Mouse (Mus musculus) embryonic stem cell, embryonic (primary cell): ENCODE results near the gene Insm2.

Experiments used
- CTCF ChIA-PET, 4 experiments: fragments of 300-600 bp in 2 of 4; fragments of 350-600 bp in 2 of 4; sonication (Branson Sonifier 250); formaldehyde crosslinking; loops; one replicate each; lab custom pipeline; 2022; ENCODE audit warnings: inconsistent platforms in 2 of 4; lab: Charles Lee
- POLR2A ChIA-PET, 4 experiments: fragments of 300-600 bp in 2 of 4; fragments of 350-600 bp in 2 of 4; sonication (Branson Sonifier 250); formaldehyde crosslinking; loops; one replicate each; lab custom pipeline; 2022; ENCODE audit warnings: antibody characterized with exemption in 4 of 4, inconsistent platforms in 1 of 4; lab: Charles Lee

The Insm2 gene

GRCm38 (mm10) chr12:55598887-55599561 lies at the start of gene Insm2:
Gene Insm2 (plus strand): TSS chr12:55599427.
- ChIA-PET POLR2A (interaction anchor here (0.6 to 3.4 kb wide), 22 partner anchors 8 to 296 kb away, joined by 3 to 17 read pairs (median 4); partner anchors contain the start of genes Ppp2r3c (in 2 of the 4), Aldoart2 (in 1 of the 4), Brms1l (in 1 of the 4) and Nfkbia (in 1 of the 4)), CTCF (interaction anchor here in 3 of 4 experiments (0.5 to 1.2 kb wide), 8 partner anchors 12 to 285 kb away, joined by 3 to 4 read pairs (median 3); partner anchors contain the start of gene Aldoart2 (in 1 of the 3))

GRCm38 (mm10) chr12:55554901-55555300 lies 44.3 kb upstream of the Insm2 start:
- ChIA-PET CTCF (interaction anchor here in 1 of 4 experiments (1.4 kb wide), 1 partner anchor 9 kb away, joined by 3 read pairs; no protein-coding TSS in a partner anchor), POLR2A (interaction anchor here in 1 of 4 experiments (0.6 to 0.8 kb wide), 2 partner anchors 8 to 9 kb away, joined by 3 read pairs; no protein-coding TSS in a partner anchor)

GRCm38 (mm10) chr12:55557866-55558265 lies 41.4 kb upstream of the Insm2 start:
- CTCF ChIA-PET, result interaction anchor here in 2 of 4 experiments (0.6 to 0.7 kb wide), 2 partner anchors 43 to 303 kb away, joined by 3 to 4 read pairs; no protein-coding TSS in a partner anchor

GRCm38 (mm10) chr12:55559184-55559855 lies 39.9 kb upstream of the Insm2 start:
- ChIA-PET POLR2A (interaction anchor here in 2 of 4 experiments (0.6 to 1.5 kb wide), 4 partner anchors 8 to 144 kb away, joined by 3 read pairs; no protein-coding TSS in a partner anchor), CTCF (interaction anchor here in 1 of 4 experiments (0.7 kb wide), 1 partner anchor 98 kb away, joined by 4 read pairs; no protein-coding TSS in a partner anchor)

More at GRCm38 (mm10) chr12:55557866-55558265, 41.4 kb upstream of the Insm2 start:
- POLR2A ChIA-PET, result no interaction called here

- CTCF ChIA-PET, result interaction anchor here in 1 of 4 experiments (0.7 to 1.1 kb wide), 3 partner anchors 13 to 97 kb away, joined by 3 to 4 read pairs (median 3); no protein-coding TSS in a partner anchor
- POLR2A ChIA-PET, result interaction anchor here in 2 of 4 experiments (0.6 to 1.5 kb wide), 3 partner anchors 14 to 143 kb away, joined by 3 read pairs; no protein-coding TSS in a partner anchor
Observed at GRCm38 (mm10) chr12:55560025-55560690, 39.1 kb upstream of the Insm2 start.

GRCm38 (mm10) chr12:55563742-55564141 lies 35.5 kb upstream of the Insm2 start:
- ChIA-PET CTCF (interaction anchor here in 3 of 4 experiments (0.5 to 1.8 kb wide), 18 partner anchors 8 to 272 kb away, joined by 3 to 12 read pairs (median 4); no protein-coding TSS in a partner anchor), POLR2A (interaction anchor here in 1 of 4 experiments (0.9 to 1.4 kb wide), 3 partner anchors 9 to 260 kb away, joined by 3 read pairs; partner anchors contain the start of gene Insm2)

- CTCF ChIA-PET, result interaction anchor here (0.5 to 1.8 kb wide), 29 partner anchors 8 to 272 kb away, joined by 3 to 12 read pairs (median 3); partner anchors contain the start of gene Insm2 (in 1 of the 4)
- POLR2A ChIA-PET, result interaction anchor here in 2 of 4 experiments (0.6 to 1.8 kb wide), 4 partner anchors 10 to 261 kb away, joined by 3 to 7 read pairs (median 3); partner anchors contain the start of genes Insm2 (in 1 of the 2) and Ppp2r3c (in 1 of the 2)
Observed at GRCm38 (mm10) chr12:55564187-55564963, 34.9 kb upstream of the Insm2 start.

- ChIA-PET POLR2A (interaction anchor here in 2 of 4 experiments (0.6 to 1.8 kb wide), 3 partner anchors 33 to 262 kb away, joined by 3 to 7 read pairs (median 3); partner anchors contain the start of genes Insm2 (in 1 of the 2) and Ppp2r3c (in 1 of the 2)), CTCF (interaction anchor here (0.6 to 1.8 kb wide), 18 partner anchors 8 to 251 kb away, joined by 3 to 12 read pairs (median 4); partner anchors contain the start of gene Insm2 (in 1 of the 4))
Observed at GRCm38 (mm10) chr12:55565206-55565605, 34.0 kb upstream of the Insm2 start, which contains the start of gene Aldoart2. Gene Aldoart2 (plus strand): TSS chr12:55565239.

- POLR2A ChIA-PET, result interaction anchor here in 1 of 4 experiments (1.8 kb wide), 1 partner anchor 263 kb away, joined by 7 read pairs; the partner anchor contains the start of gene Ppp2r3c
- CTCF ChIA-PET, result interaction anchor here in 1 of 4 experiments (1.1 kb wide), 1 partner anchor 48 kb away, joined by 4 read pairs; no protein-coding TSS in a partner anchor
Observed at GRCm38 (mm10) chr12:55565867-55566266, 33.4 kb upstream of the Insm2 start.

GRCm38 (mm10) chr12:55566837-55567236 lies 32.4 kb upstream of the Insm2 start:
- CTCF ChIA-PET, result no interaction called here
- POLR2A ChIA-PET, result interaction anchor here in 1 of 4 experiments (0.5 to 0.6 kb wide), 2 partner anchors 7 to 272 kb away, joined by 3 read pairs; no protein-coding TSS in a partner anchor

GRCm38 (mm10) chr12:55568466-55568865 lies 30.8 kb upstream of the Insm2 start:
- POLR2A ChIA-PET, result no interaction called here
- CTCF ChIA-PET, result interaction anchor here in 1 of 4 experiments (0.6 kb wide), 1 partner anchor 227 kb away, joined by 4 read pairs; no protein-coding TSS in a partner anchor

GRCm38 (mm10) chr12:55569676-55570075 lies 29.6 kb upstream of the Insm2 start:
- POLR2A ChIA-PET, result no interaction called here
- CTCF ChIA-PET, result interaction anchor here in 1 of 4 experiments (0.6 kb wide), 1 partner anchor 225 kb away, joined by 5 read pairs; no protein-coding TSS in a partner anchor

- ChIA-PET CTCF (interaction anchor here in 1 of 4 experiments (0.6 kb wide), 1 partner anchor 664 kb away, joined by 3 read pairs; no protein-coding TSS in a partner anchor), POLR2A (interaction anchor here in 2 of 4 experiments (1.2 to 1.4 kb wide), 2 partner anchors 22 to 268 kb away, joined by 3 read pairs; partner anchors contain the start of gene Ppp2r3c (in 1 of the 2))
Observed at GRCm38 (mm10) chr12:55570646-55571045, 28.6 kb upstream of the Insm2 start.

GRCm38 (mm10) chr12:55571181-55571580 lies 28.0 kb upstream of the Insm2 start:
- CTCF ChIA-PET, result interaction anchor here in 2 of 4 experiments (0.6 to 1.0 kb wide), 3 partner anchors 8 to 663 kb away, joined by 3 to 4 read pairs (median 3); no protein-coding TSS in a partner anchor

GRCm38 (mm10) chr12:55571661-55572060 lies 27.6 kb upstream of the Insm2 start:
- ChIA-PET CTCF (interaction anchor here in 1 of 4 experiments (0.7 to 1.4 kb wide), 3 partner anchors 8 to 55 kb away, joined by 3 to 4 read pairs (median 4); no protein-coding TSS in a partner anchor), POLR2A (interaction anchor here in 2 of 4 experiments (1.2 to 1.4 kb wide), 2 partner anchors 21 to 269 kb away, joined by 3 read pairs; partner anchors contain the start of gene Ppp2r3c (in 1 of the 2))

More at GRCm38 (mm10) chr12:55571181-55571580, 28.0 kb upstream of the Insm2 start:
- POLR2A ChIA-PET, result interaction anchor here in 2 of 4 experiments (1.2 to 1.4 kb wide), 2 partner anchors 21 to 269 kb away, joined by 3 read pairs; partner anchors contain the start of gene Ppp2r3c (in 1 of the 2)
